Mouse (Mus musculus) midbrain, postnatal 0 days (tissue): ENCODE data around the gene Naxd. TPM values are rescaled to one million over a fixed set of nuclear protein-coding genes. Genes with fewer than 3 reads are reported as not detected.

Experiments used
- ATAC-seq: fragments of 200-750 bp; cut with Nextera tagmentation; 2 replicates; pipeline ENCODE4 v1.8.0; 2017; ENCODE audit warnings: moderate number of reproducible peaks, mild to moderate bottlenecking, moderate TSS enrichment, moderate library complexity; ENCODE audit not compliant: low FRiP score
- DNase-seq: peaks from one replicate; pipeline ENCODE4 v3.0.0-alpha.2; 2015; ENCODE audit warnings: low spot score
- H3K27ac ChIP-seq: fragments of 300-500 bp; sonication (generic); 2 replicates; pipeline ENCODE4 v1.5.1; 2014; ENCODE audit warnings: low read depth, mild to moderate bottlenecking, low read length, mixed read lengths
- H3K27me3 ChIP-seq: fragments of 300-500 bp; sonication (generic); 2 replicates; pipeline ENCODE4 v1.6.1; 2014; ENCODE audit warnings: low read length, control low read depth, mixed read lengths; ENCODE audit not compliant: insufficient read depth
- H3K36me3 ChIP-seq: fragments of 300-500 bp; sonication (generic); 2 replicates; pipeline ENCODE4 v1.6.1; 2014; ENCODE audit warnings: low read length, control low read depth, mixed read lengths; ENCODE audit not compliant: insufficient read depth
- H3K4me1 ChIP-seq: fragments of 300-500 bp; sonication (generic); 2 replicates; pipeline ENCODE4 v1.6.1; 2014; ENCODE audit warnings: mild to moderate bottlenecking, control low read depth, antibody characterized with exemption, low read length, mixed read lengths; ENCODE audit not compliant: insufficient read depth
- H3K4me2 ChIP-seq: fragments of 300-500 bp; sonication (generic); 2 replicates; pipeline ENCODE4 v1.6.1; 2014; ENCODE audit warnings: low read depth, mild to moderate bottlenecking, low read length, mixed read lengths; ENCODE audit not compliant: poor library complexity, severe bottlenecking
- H3K4me3 ChIP-seq: fragments of 300-500 bp; sonication (generic); 2 replicates; pipeline ENCODE4 v1.5.1; 2014; ENCODE audit warnings: low read depth, mild to moderate bottlenecking, low read length, moderate library complexity
- H3K9ac ChIP-seq: fragments of 300-500 bp; sonication (generic); replicated peaks from 2 replicates; pipeline ENCODE4 v1.6.1; 2014; ENCODE audit warnings: mild to moderate bottlenecking, low read length, moderate library complexity, mixed read lengths; ENCODE audit not compliant: poor library complexity, severe bottlenecking
- H3K9me3 ChIP-seq: fragments of 300-500 bp; sonication (generic); 2 replicates; pipeline ENCODE4 v1.6.1; 2016; ENCODE audit warnings: low read length, control low read depth
- CTCF ChIP-seq: IDR thresholded peaks from 2 replicates; pipeline ENCODE4 v1.5.1; 2016; ENCODE audit warnings: antibody characterized with exemption, mild to moderate bottlenecking
- WGBS: fragments of 180-500 bp; shearing (Covaris S2); extraction: QIAGEN DNeasy Blood & Tissue Kit; methylation state at CpG from one replicate; pipeline ENCODE4 v1.1.7; 2014; 5-methylcytosine and 5-hydroxymethylcytosine counted together
- polyA plus RNA-seq: library from polyadenylated mRNA; unstranded; fragments of >200 nt; fragmentation: Nextera tagmentation; extraction: Ambion mirVana; gene quantifications from 2 replicates; pipeline ENCODE4 v1.2.1, GENCODE M21; 2015
- total RNA-seq: library from RNA; depleted of rRNA; stranded (reverse); fragments of >200 nt; gene quantifications from 2 replicates; pipeline ENCODE4 v1.2.3, GENCODE M21; 2014

Naxd gene
- total and polyA plus RNA-seq, 2 experiments from 2014 or later: 88.6 to 106 TPM

GRCm38 (mm10) chr8:11523331-11523730 is 26.0 kb downstream of the Naxd start:
- ATAC-seq (no peak), DNase-seq (no peak)
- no peak for TF ChIP-seq CTCF
- Histone ChIP-seq H3K36me3 (peaks cover 28% of the 10 kb centered on the region), H3K9me3 (no peaks in the 10 kb centered on the region), H3K4me2 (no peak overlapping the region), H3K4me1 (no peaks in the 10 kb centered on the region), H3K9ac (no peak overlapping the region), H3K27ac (no peak overlapping the region), H3K4me3 (no peak overlapping the region), H3K27me3 (no peaks in the 10 kb centered on the region)
- WGBS: 82% methylated on average over 3 of the region's 3 CpGs

- Histone ChIP-seq H3K4me1 (no peaks in the 10 kb centered on the region), H3K27ac (no peak overlapping the region), H3K36me3 (peaks cover 27% of the 10 kb centered on the region), H3K27me3 (no peaks in the 10 kb centered on the region), H3K9ac (no peak overlapping the region), H3K4me2 (no peak overlapping the region), H3K4me3 (no peak overlapping the region), H3K9me3 (no peaks in the 10 kb centered on the region)
- WGBS: 71% methylated on average over 18 of the region's 18 CpGs
- no peak for TF ChIP-seq CTCF
- no peak for DNase-seq
- ATAC-seq: no peak
Measured at GRCm38 (mm10) chr8:11530155-11530770, 33.0 kb downstream of the Naxd start.

GRCm38 (mm10) chr8:11530849-11531248 is 33.5 kb downstream of the Naxd start:
- no peak overlapping the region for H3K4me3 ChIP-seq
- no peak for DNase-seq
- no peaks in the 10 kb centered on the region for H3K4me1 ChIP-seq
- H3K9me3 ChIP-seq: no peaks in the 10 kb centered on the region
- no peak overlapping the region for H3K4me2 ChIP-seq
- H3K36me3 ChIP-seq: peaks cover 25% of the 10 kb centered on the region
- no peak overlapping the region for H3K27ac ChIP-seq
- 60% methylated on average over 4 of the region's 4 CpGs for WGBS
- H3K27me3 ChIP-seq: no peaks in the 10 kb centered on the region
- no peak for ATAC-seq
- no peak overlapping the region for H3K9ac ChIP-seq
- no peak for TF ChIP-seq CTCF

- no peaks in the 10 kb centered on the region for H3K4me1 ChIP-seq
- H3K9ac ChIP-seq: no peak overlapping the region
- no peak for TF ChIP-seq CTCF
- H3K4me2 ChIP-seq: no peak overlapping the region
- no peaks in the 10 kb centered on the region for H3K9me3 ChIP-seq
- DNase-seq (no peak), ATAC-seq (no peak)
- WGBS: 27% methylated on average over 9 of the region's 9 CpGs
- no peaks in the 10 kb centered on the region for H3K27me3 ChIP-seq
- H3K36me3 ChIP-seq: peaks cover 27% of the 10 kb centered on the region
- H3K27ac ChIP-seq: no peak overlapping the region
- H3K4me3 ChIP-seq: no peak overlapping the region
Measured at GRCm38 (mm10) chr8:11534494-11534893, 37.2 kb downstream of the Naxd start.

- no peak overlapping the region for H3K27ac ChIP-seq
- TF ChIP-seq CTCF: no peak
- no peak overlapping the region for H3K9ac ChIP-seq
- no peaks in the 10 kb centered on the region for H3K9me3 ChIP-seq
- DNase-seq (no peak), ATAC-seq (no peak)
- H3K4me2 ChIP-seq: no peak overlapping the region
- 82% methylated on average over 4 of the region's 4 CpGs for WGBS
- no peak overlapping the region for H3K4me3 ChIP-seq
- H3K36me3 ChIP-seq: peaks cover 23% of the 10 kb centered on the region
- H3K4me1 ChIP-seq: no peaks in the 10 kb centered on the region
- no peaks in the 10 kb centered on the region for H3K27me3 ChIP-seq
Measured at GRCm38 (mm10) chr8:11539049-11539448, 41.7 kb downstream of the Naxd start.

- WGBS: 96% methylated on average over 8 of the region's 8 CpGs
- no peak overlapping the region for H3K4me2 ChIP-seq
- no peaks in the 10 kb centered on the region for H3K27me3 ChIP-seq
- ATAC-seq (no peak), DNase-seq (no peak)
- peaks cover 23% of the 10 kb centered on the region for H3K36me3 ChIP-seq
- TF ChIP-seq CTCF: no peak
- no peak overlapping the region for H3K4me3 ChIP-seq
- H3K27ac ChIP-seq: no peak overlapping the region
- H3K9me3 ChIP-seq: no peaks in the 10 kb centered on the region
- H3K4me1 ChIP-seq: no peaks in the 10 kb centered on the region
- H3K9ac ChIP-seq: no peak overlapping the region
Measured at GRCm38 (mm10) chr8:11540182-11540581, 42.9 kb downstream of the Naxd start.
